Mouse (Mus musculus) gastrocnemius, adult 18-20 months (tissue): ENCODE results near the gene Cfap299. TPM values are rescaled to one million over a fixed set of nuclear protein-coding genes. Genes with fewer than 3 reads are reported as not detected.

Source experiments
- DNase-seq: peaks from one replicate; pipeline ENCODE4 v3.0.0; 2021; ENCODE audit warnings: low spot score
- microRNA-seq: library from miRNA; unstranded; fragments of <30 nt; microRNA quantifications from one replicate; pipeline ENCODE4 v1.2.0, GENCODE M21; 2021
- total RNA-seq, 2 experiments: library from RNA; stranded (reverse); gene quantifications; 2 replicates each; pipeline ENCODE4 v1.2.3; 2021

The Cfap299 gene
- total RNA-seq, 2 experiments from 2014 or later, result not detected

- DNase-seq, result no peak
Measured at GRCm38 (mm10) chr5:98807022-98807421, 477.9 kb downstream of the Cfap299 start.

DNA sequence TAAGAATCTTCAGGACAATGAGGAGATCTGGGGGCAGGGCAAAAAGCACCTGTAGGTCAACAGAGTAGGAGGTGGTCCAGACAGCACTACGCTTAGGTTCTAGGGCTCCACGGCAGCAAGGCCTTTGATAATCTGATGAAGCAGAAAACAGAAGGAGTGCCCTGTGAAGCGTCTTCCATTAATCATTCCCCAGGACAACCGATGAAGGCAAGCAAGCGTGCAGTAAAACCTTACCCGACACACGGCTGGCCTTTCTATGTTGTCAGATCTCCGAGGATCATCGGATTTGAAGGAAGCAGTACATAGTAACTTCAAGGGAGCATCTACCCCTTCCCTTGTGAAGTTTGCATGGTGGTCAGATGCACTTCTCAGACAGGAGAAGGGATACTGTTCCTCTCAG lies 478.8 kb downstream of the Cfap299 start:
- DNase-seq, result no peak

DNA sequence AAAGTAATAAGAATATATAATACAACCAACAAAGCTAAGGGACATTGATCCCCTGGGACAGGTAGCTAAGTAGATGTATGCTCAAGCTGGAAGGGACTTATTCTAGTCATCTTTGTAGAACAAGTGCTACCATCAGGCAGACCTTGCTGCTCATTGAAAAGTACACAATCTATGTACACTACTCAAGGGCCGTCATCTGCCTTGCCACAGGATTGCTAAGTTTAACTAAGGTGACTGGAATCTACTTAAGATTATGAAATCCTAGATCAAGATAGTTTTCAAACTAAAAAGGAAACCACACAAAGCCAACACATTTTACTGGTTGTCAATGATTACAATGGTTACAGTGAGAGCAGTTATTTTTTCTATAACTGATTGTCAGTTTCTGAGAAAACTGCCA lies 483.3 kb downstream of the Cfap299 start:
- no peak for DNase-seq

DNA sequence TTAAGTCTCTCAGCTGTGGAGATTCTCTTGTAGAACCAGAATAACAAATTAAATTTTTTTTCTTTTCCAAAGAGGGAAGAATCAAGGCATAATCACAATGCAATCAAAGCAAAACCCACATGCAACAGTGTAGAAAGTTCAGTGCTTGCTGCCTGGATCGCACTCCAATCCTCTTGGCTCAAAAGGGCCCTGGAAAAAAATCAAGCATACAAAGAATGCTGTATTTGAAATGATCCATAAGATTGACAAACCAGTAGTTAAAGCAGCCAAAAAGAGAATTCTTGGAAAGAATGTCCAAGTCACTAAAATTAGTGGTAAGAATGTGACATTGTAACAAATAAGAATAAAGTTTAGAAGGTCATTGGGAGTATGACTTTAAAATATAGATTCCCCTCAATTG lies 486.2 kb downstream of the Cfap299 start:
- no peak for DNase-seq

GRCm38 (mm10) chr5:98833760-98834159 lies 504.7 kb downstream of the Cfap299 start:
- no peak for DNase-seq

GRCm38 (mm10) chr5:98834300-98834699 lies 505.2 kb downstream of the Cfap299 start:
- DNase-seq, result no peak

DNA sequence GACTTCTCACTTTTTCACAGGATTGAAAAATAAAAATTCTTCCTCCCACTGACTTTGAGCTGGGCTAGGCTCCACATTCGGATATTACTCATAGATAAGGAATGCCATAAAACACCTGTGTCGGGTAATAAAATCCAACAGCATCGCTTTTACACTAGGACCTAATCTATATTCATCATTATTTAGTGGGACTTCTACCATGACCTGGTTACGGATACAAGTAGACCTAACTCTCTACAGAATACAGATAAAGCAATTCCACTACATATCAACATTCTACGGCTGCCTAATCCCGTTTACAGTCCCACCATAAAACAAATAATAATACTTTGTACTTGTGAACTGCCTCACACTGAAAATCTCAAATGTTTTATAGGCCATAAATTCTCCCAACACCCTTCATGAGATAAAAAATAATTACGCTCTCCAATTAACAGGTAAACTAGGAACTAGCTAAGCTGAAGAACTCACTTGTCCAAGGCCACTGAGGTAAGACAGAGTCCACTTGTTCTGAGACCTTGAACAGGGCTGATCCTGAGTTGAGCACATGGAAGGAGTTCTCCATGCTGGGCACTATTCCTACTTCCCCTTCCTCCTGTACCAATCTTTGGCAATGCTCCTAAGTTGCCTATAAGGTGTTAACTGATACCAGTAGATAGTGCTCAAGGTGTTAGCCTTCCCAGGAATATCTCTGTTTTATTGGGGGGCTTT lies 513.7 kb downstream of the Cfap299 start:
- DNase-seq, result no peak

- DNase-seq, result no peak
Measured at GRCm38 (mm10) chr5:98844664-98845063, 515.6 kb downstream of the Cfap299 start.

Small RNA genes within 50 kb of the gene (microRNA-seq; reads per million reads assigned to microRNA genes)
- not detected for gene Mir703

Other genes with a start within 250 kb of the Cfap299 start
- gene Prdm8, start 162.1 kb upstream of the Cfap299 start, total RNA-seq, result 1 to 10 TPM in 1 of 2 experiments, under 1 TPM in 1; 0.55 to 1.2 TPM
- gene Fgf5, start 75.1 kb upstream of the Cfap299 start, total RNA-seq, result under 1 TPM; 0.32 to 0.57 TPM
- gene Gm11111, start 223.4 kb downstream of the Cfap299 start, total RNA-seq, result not detected